Mouse (Mus musculus) midbrain, embryonic 14.5 days (tissue): Measurements from ENCODE around the gene Slc35b4. TPM values are rescaled to one million over a fixed set of nuclear protein-coding genes. Genes with fewer than 3 reads are reported as not detected.
A peak's percentile ranks its signal among the peaks of the same experiment; 100 is the strongest.

Source experiments
- ATAC-seq: fragments of 200-750 bp; cut with Nextera tagmentation; 2 replicates; pipeline ENCODE4 v1.8.0; 2017; ENCODE audit warnings: moderate number of reproducible peaks, moderate library complexity; ENCODE audit not compliant: low FRiP score, low TSS enrichment
- DNase-seq: peaks from one replicate; pipeline ENCODE4 v3.0.0-alpha.2; 2015
- H3K27ac ChIP-seq: fragments of 300-500 bp; sonication (generic); replicated peaks from 2 replicates; pipeline ENCODE4 v1.5.1; 2014; ENCODE audit warnings: mild to moderate bottlenecking, low read depth, low read length, moderate library complexity
- H3K27me3 ChIP-seq: fragments of 300-500 bp; sonication (generic); 2 replicates; pipeline ENCODE4 v1.6.1; 2014; ENCODE audit warnings: low read length, control low read depth, mixed read lengths; ENCODE audit not compliant: control insufficient read depth, insufficient read depth
- H3K36me3 ChIP-seq: fragments of 300-500 bp; sonication (generic); 2 replicates; pipeline ENCODE4 v1.6.1; 2014; ENCODE audit warnings: low read length, control low read depth; ENCODE audit not compliant: control insufficient read depth, insufficient read depth
- H3K4me1 ChIP-seq: fragments of 300-500 bp; sonication (generic); 2 replicates; pipeline ENCODE4 v1.6.1; 2014; ENCODE audit warnings: mild to moderate bottlenecking, antibody characterized with exemption, low read length, control low read depth; ENCODE audit not compliant: control insufficient read depth, insufficient read depth
- H3K4me2 ChIP-seq: fragments of 300-500 bp; sonication (generic); 2 replicates; pipeline ENCODE4 v1.6.1; 2014; ENCODE audit warnings: mild to moderate bottlenecking, low read length, moderate library complexity
- H3K4me3 ChIP-seq: fragments of 300-500 bp; sonication (generic); replicated peaks from 2 replicates; pipeline ENCODE4 v1.5.1; 2014; ENCODE audit warnings: low read depth, low read length
- H3K9ac ChIP-seq: fragments of 300-500 bp; sonication (generic); replicated peaks from 2 replicates; pipeline ENCODE4 v1.6.1; 2014; ENCODE audit warnings: mild to moderate bottlenecking, low read length, moderate library complexity
- H3K9me3 ChIP-seq: fragments of 300-500 bp; sonication (generic); 2 replicates; pipeline ENCODE4 v1.6.1; 2016; ENCODE audit warnings: low read length, control low read depth, mixed read lengths; ENCODE audit not compliant: control insufficient read depth
- WGBS: fragments of 180-500 bp; shearing (Covaris S2); extraction: QIAGEN DNeasy Blood & Tissue Kit; methylation state at CpG from one replicate; pipeline ENCODE4 v1.1.7; 2014; 5-methylcytosine and 5-hydroxymethylcytosine counted together
- polyA plus RNA-seq: library from polyadenylated mRNA; unstranded; fragments of >200 nt; fragmentation: Nextera tagmentation; extraction: Ambion mirVana; gene quantifications from 2 replicates; pipeline ENCODE4 v1.2.1, GENCODE M21; 2014

Slc35b4 gene
- polyA plus RNA-seq, 1 experiment from 2014 or later = 40.1 TPM

GRCm38 (mm10) chr6:34153069-34154052 lies 23.6 kb downstream of the Slc35b4 start:
- Histone ChIP-seq H3K4me2 (no peak overlapping the region), H3K4me1 (peaks cover 17% of the 10 kb centered on the region), H3K27me3 (no peaks in the 10 kb centered on the region), H3K27ac (peak overlapping the region; percentile 70), H3K9ac (no peak overlapping the region), H3K9me3 (no peaks in the 10 kb centered on the region), H3K4me3 (no peak overlapping the region), H3K36me3 (peaks cover 16% of the 10 kb centered on the region)
- ATAC-seq (no peak), DNase-seq (peak; percentile 30)
- 56% methylated on average over 18 of the region's 18 CpGs for WGBS

GRCm38 (mm10) chr6:34149821-34150220 lies 27.1 kb downstream of the Slc35b4 start:
- WGBS = 75% methylated on average over 1 of the region's 1 CpGs
- no peaks in the 10 kb centered on the region for H3K36me3 ChIP-seq
- H3K9me3 ChIP-seq = no peaks in the 10 kb centered on the region
- H3K27me3 ChIP-seq = no peaks in the 10 kb centered on the region
- H3K4me1 ChIP-seq = peaks cover 17% of the 10 kb centered on the region
- H3K9ac ChIP-seq = no peak overlapping the region
- DNase-seq (no peak), ATAC-seq (no peak)
- no peak overlapping the region for H3K4me3 ChIP-seq
- H3K4me2 ChIP-seq = no peak overlapping the region
- H3K27ac ChIP-seq = no peak overlapping the region

- 88% methylated on average over 9 of the region's 9 CpGs for WGBS
- H3K4me3 ChIP-seq = no peak overlapping the region
- H3K9me3 ChIP-seq = no peaks in the 10 kb centered on the region
- no peak for ATAC-seq
- no peaks in the 10 kb centered on the region for H3K27me3 ChIP-seq
- no peak overlapping the region for H3K27ac ChIP-seq
- H3K36me3 ChIP-seq = no peaks in the 10 kb centered on the region
- no peak for DNase-seq
- no peak overlapping the region for H3K4me2 ChIP-seq
- H3K4me1 ChIP-seq = peaks cover 10% of the 10 kb centered on the region
- no peak overlapping the region for H3K9ac ChIP-seq
These were observed 27.8 kb downstream of the Slc35b4 start for GRCm38 (mm10) chr6:34149066-34149465.

- WGBS = 88% methylated on average over 7 of the region's 7 CpGs
- ATAC-seq (no peak), DNase-seq (no peak)
- Histone ChIP-seq H3K36me3 (no peaks in the 10 kb centered on the region), H3K9me3 (no peaks in the 10 kb centered on the region), H3K4me2 (no peak overlapping the region), H3K4me1 (peaks cover 6% of the 10 kb centered on the region; the same call in 1 of the 2 replicates), H3K27ac (no peak overlapping the region), H3K9ac (no peak overlapping the region), H3K4me3 (no peak overlapping the region), H3K27me3 (no peaks in the 10 kb centered on the region)
These were observed 28.3 kb downstream of the Slc35b4 start for GRCm38 (mm10) chr6:34148639-34149038.

- DNase-seq = no peak
- ATAC-seq = no peak
- H3K27ac ChIP-seq = no peak overlapping the region
- H3K4me1 ChIP-seq = peaks cover under 1% of the 10 kb centered on the region; the same call in 1 of the 2 replicates
- no peaks in the 10 kb centered on the region for H3K9me3 ChIP-seq
- no peaks in the 10 kb centered on the region for H3K27me3 ChIP-seq
- H3K9ac ChIP-seq = no peak overlapping the region
- H3K36me3 ChIP-seq = no peaks in the 10 kb centered on the region
- H3K4me3 ChIP-seq = no peak overlapping the region
- 91% methylated on average over 3 of the region's 3 CpGs for WGBS
- H3K4me2 ChIP-seq = no peak overlapping the region
These were observed 28.9 kb downstream of the Slc35b4 start for GRCm38 (mm10) chr6:34148021-34148420.

GRCm38 (mm10) chr6:34146042-34146441 lies 30.9 kb downstream of the Slc35b4 start:
- Histone ChIP-seq H3K4me3 (no peak overlapping the region), H3K4me2 (no peak overlapping the region), H3K27me3 (no peaks in the 10 kb centered on the region), H3K36me3 (no peaks in the 10 kb centered on the region), H3K27ac (no peak overlapping the region), H3K9ac (no peak overlapping the region), H3K9me3 (no peaks in the 10 kb centered on the region), H3K4me1 (no peaks in the 10 kb centered on the region)
- WGBS = 85% methylated on average over 6 of the region's 6 CpGs
- DNase-seq = no peak
- no peak for ATAC-seq

GRCm38 (mm10) chr6:34142931-34143330 lies 34.0 kb downstream of the Slc35b4 start:
- DNase-seq (no peak), ATAC-seq (no peak)
- Histone ChIP-seq H3K4me1 (no peaks in the 10 kb centered on the region), H3K4me3 (no peak overlapping the region), H3K36me3 (no peaks in the 10 kb centered on the region), H3K27ac (no peak overlapping the region), H3K4me2 (no peak overlapping the region), H3K27me3 (no peaks in the 10 kb centered on the region), H3K9me3 (no peaks in the 10 kb centered on the region), H3K9ac (no peak overlapping the region)
- WGBS = 71% methylated on average over 11 of the region's 11 CpGs

- no peaks in the 10 kb centered on the region for H3K9me3 ChIP-seq
- no peak overlapping the region for H3K9ac ChIP-seq
- no peak overlapping the region for H3K27ac ChIP-seq
- H3K36me3 ChIP-seq = no peaks in the 10 kb centered on the region
- DNase-seq (no peak), ATAC-seq (no peak)
- H3K4me2 ChIP-seq = no peak overlapping the region
- 94% methylated on average over 3 of the region's 3 CpGs for WGBS
- no peaks in the 10 kb centered on the region for H3K4me1 ChIP-seq
- H3K27me3 ChIP-seq = no peaks in the 10 kb centered on the region
- H3K4me3 ChIP-seq = no peak overlapping the region
These were observed 38.5 kb downstream of the Slc35b4 start for GRCm38 (mm10) chr6:34138366-34138765.

GRCm38 (mm10) chr6:34132391-34132790 lies 44.5 kb downstream of the Slc35b4 start:
- Histone ChIP-seq H3K9ac (no peak overlapping the region), H3K4me3 (no peak overlapping the region), H3K27me3 (no peaks in the 10 kb centered on the region), H3K36me3 (no peaks in the 10 kb centered on the region), H3K9me3 (no peaks in the 10 kb centered on the region), H3K4me2 (no peak overlapping the region), H3K27ac (no peak overlapping the region), H3K4me1 (no peaks in the 10 kb centered on the region)
- whole genome bisulfite sequencing = 88% methylated on average over 9 of the region's 9 CpGs
- ATAC-seq = no peak
- no peak for DNase-seq
